Mouse (Mus musculus) adrenal gland, adult (tissue): ENCODE data around the gene Krtap19-9b.

Source experiments
- DNase-seq, 2 experiments: peaks; one replicate each; pipeline ENCODE4 v3.0.0; 2022 to 2023; ENCODE audit warnings: low spot score in 1 of 2; ENCODE audit not compliant: inconsistent age in 2 of 2

The Krtap19-9b gene

DNA sequence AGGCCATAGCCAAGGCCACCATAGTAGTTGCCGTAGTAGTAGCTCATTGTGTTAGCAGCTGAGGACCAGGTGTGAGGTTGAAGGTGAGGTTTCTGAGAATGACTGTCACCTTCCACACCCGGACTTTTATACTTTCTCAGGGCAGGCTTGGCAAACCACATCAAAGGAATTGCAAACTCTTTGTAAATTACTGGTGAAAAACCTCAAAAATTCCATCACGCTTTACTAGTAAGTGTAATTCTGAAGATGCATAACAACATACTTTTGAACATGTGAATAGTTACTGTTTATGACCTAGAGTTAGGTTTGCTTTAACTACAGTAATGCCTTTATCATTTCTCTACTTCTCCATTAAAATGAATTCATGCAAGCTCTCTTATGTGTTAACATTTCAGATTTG is at the start of gene Krtap19-9b:
TSS of gene Krtap19-9b (minus strand) at position 101 of the 400 bp plus-strand sequence.
- DNase-seq = no peak

DNA sequence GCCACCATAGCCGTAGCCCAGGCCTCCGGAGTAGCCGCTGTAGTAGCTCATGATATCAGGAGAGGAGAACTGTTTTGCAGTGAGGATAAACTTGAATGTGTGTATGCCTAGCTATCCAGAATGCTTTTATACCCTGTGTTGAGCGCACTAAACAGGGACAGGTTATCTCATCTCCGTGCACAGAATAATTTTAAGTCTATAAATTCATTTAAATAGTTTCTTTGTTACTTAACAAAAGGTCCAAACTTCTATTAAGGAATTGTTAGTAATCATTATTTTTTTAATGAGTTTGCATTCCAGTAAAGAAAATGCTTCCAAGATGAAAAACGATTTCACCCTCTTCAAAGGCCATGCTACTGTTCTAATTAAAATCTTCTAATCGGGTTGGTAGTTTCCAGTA is 30.7 kb upstream of the Krtap19-9b start, which contains the start of gene Krtap16-3:
TSS of gene Krtap16-3 (minus strand) at position 101 of the 400 bp plus-strand sequence.
- no peak for DNase-seq

- no peak for DNase-seq
Measured at GRCm38 (mm10) chr16:88941106-88941505, 9.0 kb upstream of the Krtap19-9b start.

DNA sequence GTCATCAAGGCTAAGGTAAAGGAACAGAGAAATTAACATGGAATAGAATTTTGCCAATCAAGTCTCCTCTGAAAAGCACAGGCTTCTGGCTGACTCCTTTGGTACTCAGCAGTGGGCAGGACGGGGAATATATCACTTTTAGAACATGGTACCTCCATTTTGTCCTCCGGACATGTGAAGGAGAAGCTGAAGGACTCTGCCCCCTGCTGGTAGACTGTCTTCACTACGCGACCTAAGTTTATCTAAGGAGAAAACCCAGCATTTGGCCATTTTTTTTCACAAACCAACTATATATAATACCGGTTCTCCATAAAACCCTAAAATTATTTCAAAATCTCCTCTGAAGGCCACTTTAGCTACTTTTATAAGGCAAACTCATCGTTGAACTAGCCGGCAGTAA is 6.2 kb upstream of the Krtap19-9b start:
- DNase-seq = peak in 1 of 2 experiments; percentile 19

DNA sequence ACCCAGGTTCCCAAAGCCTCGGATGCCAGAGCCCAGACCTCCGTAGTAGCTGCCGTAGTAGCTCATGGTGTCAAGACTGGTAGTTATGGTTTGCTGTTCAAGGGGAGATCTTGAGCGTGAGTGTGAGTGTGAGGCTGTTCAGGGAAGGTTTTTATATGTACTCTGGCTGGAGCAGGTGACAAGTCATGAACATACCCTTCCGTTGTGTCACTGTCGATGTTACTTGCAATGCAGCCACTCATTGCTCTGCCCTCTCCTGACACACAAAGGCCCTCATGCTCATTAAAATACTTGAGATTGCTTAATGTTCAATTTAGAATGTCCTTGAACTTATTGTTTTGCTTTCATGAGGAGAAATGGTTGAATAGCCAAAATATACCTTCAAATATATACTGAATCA is 35.7 kb downstream of the Krtap19-9b start, which contains the start of gene Krtap19-5:
TSS of gene Krtap19-5 (minus strand) at position 101 of the 400 bp plus-strand sequence.
- no peak for DNase-seq

GRCm38 (mm10) chr16:88886870-88887269 is 45.2 kb downstream of the Krtap19-9b start:
- DNase-seq = no peak

DNA sequence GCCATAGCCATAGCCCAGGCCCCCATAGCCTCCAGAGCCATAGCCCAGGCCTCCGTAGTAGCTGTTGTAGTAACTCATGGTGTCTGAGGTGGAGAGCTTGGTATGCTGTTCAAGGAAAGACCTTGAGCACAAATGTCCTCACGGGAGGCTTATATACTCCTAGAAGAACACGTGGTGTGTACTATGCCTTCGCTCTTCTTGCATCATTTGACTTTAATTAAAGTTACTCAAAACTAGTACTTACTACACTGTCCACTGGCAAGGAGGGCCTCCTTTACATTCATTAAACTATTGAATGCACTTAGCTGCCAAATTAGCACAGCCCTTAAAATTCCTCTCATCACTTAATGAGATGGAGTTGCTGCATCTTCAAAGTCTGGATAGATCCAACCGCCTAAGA is 47.1 kb downstream of the Krtap19-9b start, which contains the start of gene Krtap19-4:
TSS of gene Krtap19-4 (minus strand) at position 101 of the 400 bp plus-strand sequence.
- no peak for DNase-seq
